27 mouse cellular contexts compared by ENCODE assay signal in genomic region chr1:160006919-160007588, GRCm38 (mm10). TPM values are rescaled to one million over a fixed set of nuclear protein-coding genes. Genes with fewer than 3 reads are reported as not detected.
DNase-seq lines count a peak whose midpoint lies in the region; ATAC-seq and TF ChIP-seq lines count a peak whose summit lies in the region.
"Had no signal": no experiment of that assay in that cellular context is flagged by ENCODE, and none has a peak within 500 bp of the region (broad histone marks: within the 10 kb centered on the region; RNA-seq: fewer than 3 reads in every experiment).

No protein-coding gene starts in this region.

- no peak for TF ChIP-seq CTCF in heart, adult 2 months (IDR thresholded peaks at IDR 0.05)

- no peak overlapping the region for H3K4me3 ChIP-seq in heart, adult 2 months
- H3K4me3 ChIP-seq: embryonic facial prominence, embryonic 10.5 days; embryonic facial prominence, embryonic 13.5 days; erythroblast, embryonic 14.5 days; forebrain, embryonic 12.5 days; forebrain, embryonic 15.5 days; heart, embryonic 12.5 days; heart, embryonic 15.5 days; hindbrain, embryonic 10.5 days; hindbrain, embryonic 13.5 days had no signal

- no peaks in the 10 kb centered on the region for H3K27me3 ChIP-seq in heart, adult 2 months (ENCODE audit: control insufficient read depth, insufficient read depth, low read length)
- H3K27me3 ChIP-seq: embryonic facial prominence, embryonic 13.5 days; forebrain, embryonic 12.5 days; forebrain, embryonic 15.5 days; heart, embryonic 12.5 days; heart, embryonic 15.5 days; hindbrain, embryonic 13.5 days had no signal

- peak; percentile 76 for ATAC-seq in activated CD4-positive, CD25-positive, alpha-beta regulatory T cell, adult 4 months
- ATAC-seq: forebrain, embryonic 15.5 days; hindbrain, embryonic 16.5 days; intestine, postnatal 0 days had no signal

- peak; percentile 5 for DNase-seq in heart, adult 11 months
- no peak for DNase-seq in heart, adult 2 months
- peak; percentile 70 for DNase-seq in naive thymus-derived CD4-positive, alpha-beta T cell, adult 2 months (ENCODE audit: low read depth)
- DNase-seq in left cerebral cortex, adult 18-20 months (ENCODE audit: low spot score in 2 of 2) = no peak
- no peak for DNase-seq in cerebellum, adult 9-11 months
- DNase-seq: adrenal gland, adult 2 months; adrenal gland, postnatal 14 days; cerebellum, adult 11 months; cerebellum, adult 2 months; cerebellum, postnatal 10 days; cerebellum, postnatal 36 days; embryo, embryonic 11 days; gastrocnemius, postnatal 25 days; heart, postnatal 10 days; heart, postnatal 36 days had no signal

- WGBS in heart, adult 2 months = 89% methylated on average over 8 of the region's 8 CpGs

- H3K9ac ChIP-seq in heart, adult 2 months (ENCODE audit: low read depth, low read length) = no peak overlapping the region
- H3K9ac ChIP-seq: embryonic facial prominence, embryonic 13.5 days; forebrain, embryonic 12.5 days; forebrain, embryonic 15.5 days; heart, embryonic 12.5 days; heart, embryonic 15.5 days; hindbrain, embryonic 13.5 days had no signal

- TF ChIP-seq POLR2A in heart, adult 2 months (IDR thresholded peaks at IDR 0.05; ENCODE audit: insufficient read depth, low read depth, low read length) = no peak

- no peak overlapping the region for H3K27ac ChIP-seq in heart, adult 2 months
- H3K27ac ChIP-seq: embryonic facial prominence, embryonic 10.5 days; embryonic facial prominence, embryonic 13.5 days; forebrain, embryonic 12.5 days; forebrain, embryonic 15.5 days; heart, embryonic 15.5 days; hindbrain, embryonic 10.5 days; hindbrain, embryonic 13.5 days had no signal

- no peaks in the 10 kb centered on the region for H3K4me1 ChIP-seq in heart, adult 2 months (ENCODE audit: control insufficient read depth, insufficient read depth, low read length)
- H3K4me1 ChIP-seq: embryonic facial prominence, embryonic 10.5 days; forebrain, embryonic 12.5 days; forebrain, embryonic 15.5 days; heart, embryonic 12.5 days; heart, embryonic 15.5 days; hindbrain, embryonic 10.5 days; hindbrain, embryonic 13.5 days had no signal

- H3K36me3 ChIP-seq in heart, adult 2 months (ENCODE audit: control insufficient read depth, insufficient read depth, low read length) = no peaks in the 10 kb centered on the region
- H3K36me3 ChIP-seq: embryonic facial prominence, embryonic 10.5 days; embryonic facial prominence, embryonic 13.5 days; forebrain, embryonic 12.5 days; forebrain, embryonic 15.5 days; heart, embryonic 12.5 days; heart, embryonic 15.5 days; hindbrain, embryonic 10.5 days; hindbrain, embryonic 13.5 days had no signal

- intact Hi-C loops in heart, adult 2 months (cut with DNase I) = no loop called here

- no peak for TF ChIP-seq EP300 in heart, adult 2 months (IDR thresholded peaks at IDR 0.05; ENCODE audit: insufficient read depth, low read depth, low read length)

- no peaks in the 10 kb centered on the region for H3K79me2 ChIP-seq in heart, adult 2 months (replicated peaks; ENCODE audit: control insufficient read depth, insufficient read depth, low read length)

RNA-seq across cellular contexts. Expression of gene 4930523C07Rik, which starts 37.1 kb away (rescaled TPM):
- total RNA-seq in heart, adult 2 months (2021) = 10 to 100 TPM; 17.4 to 22.3 TPM
- polyA plus RNA-seq in heart, adult 2 months (2012; rRNA removed) = 10.7 and 10.9 TPM in 2 replicates
- 100 to 1,000 TPM; 144 to 219 TPM for polyA plus RNA-seq in activated CD4-positive, CD25-positive, alpha-beta regulatory T cell, adult 4 months (2017; shearing (Covaris generic))
- 1 to 10 TPM; 1.3 to 1.7 TPM for total RNA-seq in left cerebral cortex, adult 18-20 months (2021)

Comparison
In these comparisons a context has a peak if more than half of its experiments do, and no peak if none do; other contexts are left out.
1. DNase-seq: peak in heart, adult 11 months (single experiment) and naive thymus-derived CD4-positive, alpha-beta T cell, adult 2 months (single experiment); none in heart, adult 2 months (0 of 2), left cerebral cortex, adult 18-20 months (0 of 2) and cerebellum, adult 9-11 months (single experiment).
2. RNA of gene 4930523C07Rik, which starts 37.1 kb away (total RNA-seq): 17.4 to 22.3 TPM in heart, adult 2 months; 1.3 to 1.7 TPM in left cerebral cortex, adult 18-20 months; every median in the first group is over 4 times any median in the second.